Mouse (Mus musculus) adrenal gland, adult 18-20 months (tissue): ENCODE data around the gene Tifa. TPM values are rescaled to one million over a fixed set of nuclear protein-coding genes. Genes with fewer than 3 reads are reported as not detected.

ENCODE experiments used
- DNase-seq, 2 experiments: peaks; one replicate each; pipeline ENCODE4 v3.0.0; 2021 to 2022; ENCODE audit warnings: low spot score in 2 of 2
- total RNA-seq, 2 experiments: library from RNA; stranded (reverse); gene quantifications; 1 replicate in 1 of 2; 2 replicates in 1 of 2; pipeline ENCODE4 v1.2.3; 2021

The Tifa gene
- total RNA-seq, 2 experiments from 2014 or later = 4.9 to 6.6 TPM

DNA sequence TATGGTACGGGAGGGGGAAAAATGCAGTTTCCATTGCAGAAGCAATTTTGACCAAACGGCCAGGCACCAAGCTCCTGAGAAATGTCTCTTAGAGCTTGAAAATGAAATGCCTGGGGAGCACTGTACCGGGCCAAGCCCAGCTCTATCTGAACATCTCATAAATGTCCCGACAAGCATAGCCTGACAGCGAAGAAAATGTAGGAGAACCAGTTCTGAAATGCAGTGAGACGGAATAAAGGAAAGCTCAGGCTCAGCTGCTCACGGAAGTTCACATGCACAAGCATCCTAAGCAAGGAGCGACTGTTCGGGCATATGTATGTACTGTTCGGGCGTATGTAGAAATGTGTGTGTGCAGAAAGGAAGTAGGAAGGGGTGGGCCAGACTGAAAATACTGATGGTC lies 71.7 kb downstream of the Tifa start:
- no peak for DNase-seq

- no peak for DNase-seq
Observed at GRCm38 (mm10) chr3:127862479-127862878, 72.9 kb downstream of the Tifa start.

DNA sequence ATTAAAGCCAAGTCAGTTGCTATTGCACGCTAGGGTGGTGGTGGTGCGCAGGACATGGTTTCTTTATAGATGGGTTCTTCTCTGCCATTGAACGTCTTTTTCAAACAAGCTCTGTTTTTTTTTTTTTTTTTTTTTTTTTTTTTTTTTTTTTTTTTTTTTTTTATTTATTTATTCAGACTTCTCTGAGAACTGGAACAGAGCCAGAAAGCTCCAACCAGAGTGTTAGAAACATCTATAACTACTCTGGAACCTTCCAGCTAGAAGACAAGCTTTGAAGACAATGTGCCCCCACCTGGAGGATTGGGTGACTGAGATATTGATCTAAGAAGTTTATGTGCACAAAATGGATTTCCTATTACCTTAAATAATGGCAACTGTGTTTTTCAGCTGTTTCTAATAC lies 74.0 kb downstream of the Tifa start:
- DNase-seq = no peak

- DNase-seq = no peak
Observed at GRCm38 (mm10) chr3:127864242-127864641, 74.6 kb downstream of the Tifa start.

- no peak for DNase-seq
Observed at GRCm38 (mm10) chr3:127868046-127868758, 78.6 kb downstream of the Tifa start.

DNA sequence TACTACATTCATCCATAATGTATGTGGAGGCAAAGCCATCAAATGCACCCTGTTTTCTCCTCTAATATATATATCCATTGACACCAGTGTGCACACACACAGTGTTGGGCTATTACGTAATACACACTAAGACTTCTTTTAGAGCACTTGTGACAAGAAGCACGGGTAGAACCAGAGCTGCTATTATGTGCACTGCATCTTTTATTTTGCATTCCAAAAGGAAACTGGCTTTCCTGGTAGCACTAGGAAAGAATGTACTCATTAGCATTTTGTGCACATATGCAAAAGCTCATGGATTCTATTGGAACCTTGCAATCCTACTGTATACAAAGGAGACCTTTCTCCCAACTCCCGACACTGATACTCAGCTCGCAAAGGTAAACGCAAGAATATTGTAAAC lies 79.3 kb downstream of the Tifa start:
- no peak for DNase-seq

- no peak for DNase-seq
Observed at GRCm38 (mm10) chr3:127871575-127871974, 82.0 kb downstream of the Tifa start.

DNA sequence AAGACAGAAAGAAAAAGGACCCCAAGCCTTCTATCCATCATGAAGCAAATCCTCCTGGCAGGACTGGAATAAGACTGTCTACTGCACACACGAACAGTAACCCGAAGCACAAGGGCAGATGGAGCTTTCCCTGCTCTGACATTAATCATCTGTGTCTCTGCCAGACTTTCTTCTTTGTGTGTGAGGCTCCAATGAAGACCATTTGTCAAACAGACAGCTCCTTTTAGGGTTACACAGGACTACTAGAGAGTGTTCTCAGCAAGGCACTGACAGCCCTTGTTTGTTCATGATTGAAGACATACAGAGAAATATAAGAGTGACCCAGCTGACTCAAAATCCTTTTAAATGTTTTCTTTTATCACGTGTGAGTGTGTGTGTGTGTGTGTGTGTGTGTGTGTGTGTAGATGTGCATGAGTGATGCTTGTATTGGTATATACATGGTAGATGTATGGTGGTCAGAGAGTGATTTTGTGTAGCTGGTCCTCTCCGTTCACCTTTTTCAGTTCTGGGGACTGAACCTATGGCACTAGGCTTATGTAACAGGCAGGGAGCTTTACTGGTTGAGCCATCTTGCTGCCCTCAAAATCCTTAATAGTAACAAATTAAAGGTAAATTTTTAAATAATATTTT lies 84.8 kb downstream of the Tifa start:
- DNase-seq = no peak

DNA sequence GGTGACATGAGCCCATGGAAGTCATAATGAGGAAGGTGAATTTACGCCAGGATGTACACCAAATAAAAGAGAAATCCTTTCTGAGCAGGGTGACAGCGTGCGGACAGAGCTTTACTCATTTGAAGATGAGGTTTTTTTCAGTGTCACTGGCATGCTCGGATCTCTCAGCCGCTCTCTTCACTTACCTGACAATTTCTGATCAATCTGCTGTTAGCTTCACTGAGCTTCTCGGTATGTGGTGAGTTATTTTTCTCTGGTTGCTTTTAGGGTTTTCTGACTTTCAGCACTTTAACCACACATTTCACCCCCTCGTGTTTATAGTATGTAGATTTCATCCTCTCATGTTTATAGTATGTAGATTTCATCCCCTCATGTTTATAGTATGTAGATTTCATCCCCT lies 85.5 kb downstream of the Tifa start:
- DNase-seq = no peak

DNA sequence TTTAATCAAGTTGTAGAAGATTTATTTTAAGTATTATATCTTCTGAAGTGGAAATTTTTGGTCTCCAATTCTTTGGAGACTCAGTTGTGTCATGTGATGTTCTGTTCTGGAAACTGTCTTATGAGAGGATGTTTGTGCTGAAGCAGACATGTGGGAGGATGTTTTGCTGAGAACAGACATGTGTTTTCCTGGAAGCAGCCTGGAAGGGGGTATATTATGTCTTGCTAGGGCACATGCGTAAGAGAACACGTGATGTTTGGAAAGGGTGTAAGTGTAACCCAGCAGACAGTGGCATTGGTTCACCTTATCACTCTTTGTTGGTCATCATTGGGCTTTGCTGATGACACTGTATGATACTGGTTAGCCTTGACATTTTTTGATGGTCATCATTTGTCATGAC lies 85.9 kb downstream of the Tifa start:
- DNase-seq = no peak

DNA sequence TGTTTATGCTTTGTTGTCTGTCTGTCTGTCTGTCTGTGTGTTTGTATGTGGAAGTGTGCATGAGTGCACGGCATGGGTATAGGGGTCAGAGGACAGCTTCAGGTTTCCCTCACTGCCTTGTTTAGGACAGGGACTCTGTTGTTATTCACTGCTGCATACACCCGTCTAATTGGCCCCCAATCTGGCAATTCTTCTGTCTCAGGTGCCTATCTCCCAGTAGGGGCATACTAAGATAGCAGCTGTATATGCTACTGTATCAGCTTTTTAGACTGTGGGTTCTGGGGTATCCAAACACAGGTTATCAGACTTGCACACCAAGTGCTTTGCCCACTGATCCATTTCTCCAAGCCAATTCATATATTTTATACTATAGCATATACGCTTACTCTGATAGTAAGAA lies 90.4 kb downstream of the Tifa start:
- DNase-seq = no peak

- no peak for DNase-seq
Observed at GRCm38 (mm10) chr3:127881684-127882083, 92.1 kb downstream of the Tifa start.

Other genes starting within 250 kb of the Tifa start
- 10 to 100 TPM; 19.7 to 20.4 TPM for gene Larp7, start 236.5 kb upstream of the Tifa start, total RNA-seq
- under 1 TPM; 0.70 to 0.80 TPM for gene Zgrf1, start 236.3 kb upstream of the Tifa start, total RNA-seq
- gene Neurog2, start 156.7 kb upstream of the Tifa start, total RNA-seq = not detected
- gene Alpk1, start 9.3 kb upstream of the Tifa start, total RNA-seq = 10 to 100 TPM; 10.6 to 13.2 TPM
- 10 to 100 TPM; 25.7 to 33.4 TPM for gene Ap1ar, start 47.7 kb downstream of the Tifa start, total RNA-seq
- gene Fam241a, start 106.5 kb downstream of the Tifa start, total RNA-seq = 1 to 10 TPM; 4.4 to 9.6 TPM